Mouse (Mus musculus): Measurements from ENCODE around the gene Pou3f1. TPM values are rescaled to one million over a fixed set of nuclear protein-coding genes. Genes with fewer than 3 reads are reported as not detected.

Pou3f1 gene
- polyA plus RNA-seq, 1 experiment from 2014 or later = 14.8 TPM

DNA sequence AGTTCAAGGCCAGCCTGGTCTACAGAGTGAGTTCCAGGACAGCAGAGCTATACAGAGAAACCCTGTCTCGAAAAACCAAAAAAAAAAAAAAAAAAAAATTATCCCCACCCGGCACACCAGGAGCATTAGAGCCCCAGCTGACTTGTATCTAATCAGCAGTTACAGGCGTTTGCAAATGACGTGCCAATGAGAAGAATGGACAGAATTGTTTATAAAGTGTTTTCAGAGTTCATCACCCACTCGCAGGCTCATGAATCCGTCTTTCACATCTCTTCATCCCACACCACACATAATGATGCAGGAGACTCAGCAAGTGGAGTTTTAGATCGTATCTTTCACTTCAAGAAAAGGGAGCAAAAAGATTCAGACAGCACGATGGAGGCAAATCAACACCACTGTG lies 28.8 kb downstream of the Pou3f1 start:
- H3K9me3 ChIP-seq (replicated peaks; ENCODE audit: control insufficient read depth, low read length) = no peaks in the 10 kb centered on the region
- H3K4me3 ChIP-seq (ENCODE audit: low read depth, low read length) = no peak overlapping the region
- H3K27ac ChIP-seq (ENCODE audit: low read depth, low read length) = no peak overlapping the region
- ATAC-seq (no peak), DNase-seq (ENCODE audit: low spot score) (no peak)
- WGBS = 88% methylated on average over 8 of the region's 8 CpGs
- H3K4me2 ChIP-seq (ENCODE audit: low read length) = no peak overlapping the region
- H3K9ac ChIP-seq (ENCODE audit: low read length) = no peak overlapping the region
- no peaks in the 10 kb centered on the region for H3K4me1 ChIP-seq (ENCODE audit: control insufficient read depth, insufficient read depth, low read length)
- no peaks in the 10 kb centered on the region for H3K27me3 ChIP-seq (replicated peaks; ENCODE audit: control insufficient read depth, insufficient read depth, low read length)
- peaks cover 67% of the 10 kb centered on the region for H3K36me3 ChIP-seq (ENCODE audit: control insufficient read depth, insufficient read depth, low read length)

DNA sequence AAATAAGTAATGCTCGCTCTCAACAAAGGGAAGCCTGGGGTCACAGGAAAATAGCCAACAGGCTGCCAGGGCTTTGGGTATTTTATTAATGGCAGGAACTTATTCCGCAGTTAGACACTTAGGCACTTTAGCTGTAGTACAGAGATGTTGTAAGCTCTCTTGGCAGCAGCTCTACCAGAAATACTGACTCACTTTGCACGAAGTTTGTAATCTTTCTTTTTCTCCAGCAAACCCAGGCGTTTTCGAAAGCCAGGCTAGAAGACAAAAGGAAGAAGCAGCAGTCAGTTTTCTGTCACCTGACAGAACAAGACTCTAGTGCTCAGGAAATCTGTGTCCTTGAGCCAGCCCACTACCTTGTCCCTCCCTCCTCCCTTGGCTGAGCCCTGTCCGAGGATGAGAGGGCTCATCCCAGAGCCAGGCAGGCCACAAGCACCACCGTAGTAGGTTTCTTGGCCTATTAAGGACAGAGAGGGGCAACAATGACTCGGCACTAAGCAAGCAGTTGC lies 29.3 kb downstream of the Pou3f1 start:
- ATAC-seq = no peak
- WGBS = 85% methylated on average over 8 of the region's 8 CpGs
- Histone ChIP-seq H3K27ac (ENCODE audit: low read depth, low read length) (no peak overlapping the region), H3K4me3 (ENCODE audit: low read depth, low read length) (no peak overlapping the region), H3K36me3 (ENCODE audit: control insufficient read depth, insufficient read depth, low read length) (peaks cover 62% of the 10 kb centered on the region), H3K4me1 (ENCODE audit: control insufficient read depth, insufficient read depth, low read length) (no peaks in the 10 kb centered on the region), H3K9me3 (replicated peaks; ENCODE audit: control insufficient read depth, low read length) (no peaks in the 10 kb centered on the region), H3K27me3 (replicated peaks; ENCODE audit: control insufficient read depth, insufficient read depth, low read length) (no peaks in the 10 kb centered on the region), H3K9ac (ENCODE audit: low read length) (no peak overlapping the region), H3K4me2 (ENCODE audit: low read length) (no peak overlapping the region)
- DNase-seq (ENCODE audit: low spot score) = no peak

DNA sequence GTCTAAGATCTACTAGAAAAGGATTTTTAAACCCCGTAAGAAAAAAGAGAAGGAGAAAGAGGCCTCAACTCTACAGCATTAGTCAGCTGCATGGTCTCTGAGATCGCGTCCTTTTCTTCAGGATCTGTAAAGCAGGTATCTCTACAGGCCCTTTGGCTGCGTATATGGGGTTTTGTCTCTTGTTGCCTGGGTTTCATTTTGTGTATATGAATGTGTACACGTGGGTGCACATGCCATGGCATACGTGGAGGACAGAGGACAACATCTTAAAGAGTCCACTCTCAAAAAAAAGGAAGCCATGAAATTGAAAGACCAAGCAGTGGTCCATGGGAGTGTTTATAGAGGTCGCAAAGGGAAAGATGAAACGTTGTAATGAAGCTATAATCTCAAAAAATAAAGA lies 34.8 kb downstream of the Pou3f1 start:
- Histone ChIP-seq H3K4me3 (ENCODE audit: low read depth, low read length) (no peak overlapping the region), H3K36me3 (ENCODE audit: control insufficient read depth, insufficient read depth, low read length) (peaks cover 17% of the 10 kb centered on the region; the same call in 1 of the 2 replicates), H3K9me3 (replicated peaks; ENCODE audit: control insufficient read depth, low read length) (no peaks in the 10 kb centered on the region), H3K4me1 (ENCODE audit: control insufficient read depth, insufficient read depth, low read length) (peaks cover 5% of the 10 kb centered on the region; the same call in 1 of the 2 replicates), H3K27me3 (replicated peaks; ENCODE audit: control insufficient read depth, insufficient read depth, low read length) (no peaks in the 10 kb centered on the region), H3K9ac (ENCODE audit: low read length) (no peak overlapping the region), H3K27ac (ENCODE audit: low read depth, low read length) (no peak overlapping the region), H3K4me2 (ENCODE audit: low read length) (no peak overlapping the region)
- DNase-seq (ENCODE audit: low spot score) (no peak), ATAC-seq (no peak)
- 90% methylated on average over 8 of the region's 8 CpGs for WGBS

DNA sequence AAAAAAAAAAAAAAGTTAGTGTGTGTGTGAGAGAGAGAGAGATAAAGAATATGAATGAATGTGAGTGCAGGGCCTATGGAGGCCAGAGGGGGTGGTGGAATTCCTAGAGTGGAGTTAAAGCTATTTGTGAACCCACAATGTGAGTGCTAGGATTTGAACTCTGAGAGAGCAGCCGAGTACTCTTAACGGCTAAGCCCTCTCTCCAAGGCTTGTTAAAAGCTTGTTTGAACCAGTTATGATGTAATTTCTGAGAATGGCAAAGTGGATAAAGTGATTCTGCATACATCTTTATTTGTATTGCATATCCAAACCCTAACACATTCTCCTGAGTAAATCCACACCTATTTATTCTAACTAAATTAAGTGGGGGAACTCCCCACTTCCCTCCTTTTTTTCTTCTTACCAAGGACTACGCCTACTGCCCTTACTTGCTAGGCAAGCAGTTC lies 35.8 kb downstream of the Pou3f1 start:
- no peak for ATAC-seq
- Histone ChIP-seq H3K4me1 (ENCODE audit: control insufficient read depth, insufficient read depth, low read length) (peaks cover 5% of the 10 kb centered on the region; the same call in 1 of the 2 replicates), H3K9me3 (replicated peaks; ENCODE audit: control insufficient read depth, low read length) (no peaks in the 10 kb centered on the region), H3K9ac (ENCODE audit: low read length) (peak overlapping the region; percentile 87; the same call in 1 of the 2 replicates), H3K27me3 (replicated peaks; ENCODE audit: control insufficient read depth, insufficient read depth, low read length) (no peaks in the 10 kb centered on the region), H3K4me3 (ENCODE audit: low read depth, low read length) (peak overlapping the region; percentile 93), H3K4me2 (ENCODE audit: low read length) (peak overlapping the region; percentile 73), H3K27ac (ENCODE audit: low read depth, low read length) (no peak overlapping the region), H3K36me3 (ENCODE audit: control insufficient read depth, insufficient read depth, low read length) (peaks cover 11% of the 10 kb centered on the region; the same call in 1 of the 2 replicates)
- DNase-seq (ENCODE audit: low spot score) = no peak
- WGBS = 77% methylated on average over 3 of the region's 3 CpGs

DNA sequence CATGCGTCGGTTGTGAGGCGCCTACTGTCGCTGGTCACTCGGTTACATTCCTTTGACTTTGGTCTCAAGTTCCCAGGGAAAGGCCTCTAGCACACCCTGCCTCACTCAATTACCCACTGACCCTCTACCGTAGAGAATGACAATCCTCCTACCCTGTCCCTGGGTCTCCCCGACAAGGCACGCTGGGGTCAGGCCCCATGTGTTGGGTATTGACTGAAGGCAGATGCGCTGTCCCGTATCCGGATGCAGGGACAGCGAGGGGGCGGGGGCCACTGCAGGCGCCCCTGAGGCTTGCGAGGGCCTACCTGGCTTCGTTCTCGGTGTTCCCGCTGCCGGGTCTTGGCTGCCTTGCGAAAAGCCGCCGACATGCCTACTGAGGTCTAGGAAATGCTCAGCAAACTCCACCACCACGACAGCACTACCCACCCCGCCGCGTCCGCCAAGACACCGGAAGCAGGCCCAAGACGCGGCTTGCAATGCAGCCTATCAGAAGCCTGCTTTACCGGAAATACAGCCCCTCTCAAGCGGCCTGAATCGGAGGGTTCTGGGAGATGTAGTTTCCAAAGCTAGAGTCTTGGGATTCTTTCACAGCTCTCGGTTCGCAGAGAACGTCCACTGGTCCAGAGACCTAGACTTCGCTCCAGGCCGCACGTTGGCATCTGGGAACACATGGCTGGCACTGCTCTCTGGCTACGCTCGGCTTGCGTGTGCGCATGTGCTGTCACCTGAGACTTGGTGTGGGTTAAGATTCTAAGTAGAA lies 36.7 kb downstream of the Pou3f1 start, which contains the start of gene Utp11:
Utp11 (minus strand) TSS at position 466 of the 760 bp plus-strand sequence.
- peaks cover 5% of the 10 kb centered on the region; the same call in 1 of the 2 replicates for H3K4me1 ChIP-seq (ENCODE audit: control insufficient read depth, insufficient read depth, low read length)
- peak; percentile 96 for DNase-seq (ENCODE audit: low spot score)
- H3K27ac ChIP-seq (ENCODE audit: low read depth, low read length) = peak within 1 kb of the TSS; percentile 30; the same call in 1 of the 2 replicates
- H3K4me2 ChIP-seq (ENCODE audit: low read length) = peak within 1 kb of the TSS; percentile 73
- H3K4me3 ChIP-seq (ENCODE audit: low read depth, low read length) = peak within 1 kb of the TSS; percentile 93
- under 1% methylated on average over 43 of the region's 43 CpGs for WGBS
- peaks cover 9% of the 10 kb centered on the region; the same call in 1 of the 2 replicates for H3K36me3 ChIP-seq (ENCODE audit: control insufficient read depth, insufficient read depth, low read length)
- no peaks in the 10 kb centered on the region for H3K9me3 ChIP-seq (replicated peaks; ENCODE audit: control insufficient read depth, low read length)
- H3K27me3 ChIP-seq (replicated peaks; ENCODE audit: control insufficient read depth, insufficient read depth, low read length) = no peaks in the 10 kb centered on the region
- ATAC-seq = peak; percentile 99
- H3K9ac ChIP-seq (ENCODE audit: low read length) = peak within 1 kb of the TSS; percentile 87

DNA sequence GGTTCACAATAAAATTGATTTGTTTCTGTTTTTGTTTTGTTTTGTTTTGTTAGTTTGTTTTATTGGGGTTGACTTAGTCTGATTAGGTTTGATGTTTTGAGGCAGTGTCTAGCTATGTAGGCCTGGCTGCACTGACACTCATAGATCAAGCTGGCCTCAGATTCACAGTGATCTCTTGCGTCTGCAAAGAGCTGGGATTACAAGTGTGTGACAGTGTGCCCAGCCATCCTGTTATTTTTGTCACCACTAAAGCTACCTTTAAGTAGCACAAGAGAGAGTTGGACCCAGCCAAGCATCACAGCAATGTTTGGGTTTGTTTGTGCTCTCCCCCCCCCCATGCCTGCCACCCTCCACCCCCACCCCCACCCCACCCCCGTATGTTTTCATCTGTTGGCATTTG lies 38.0 kb downstream of the Pou3f1 start:
- H3K4me3 ChIP-seq (ENCODE audit: low read depth, low read length) = no peak overlapping the region
- H3K4me1 ChIP-seq (ENCODE audit: control insufficient read depth, insufficient read depth, low read length) = peaks cover 5% of the 10 kb centered on the region; the same call in 1 of the 2 replicates
- 0 out of 2 replicates have a peak, but pooled peaks cover 8% of the 10 kb centered on the region for H3K36me3 ChIP-seq (ENCODE audit: control insufficient read depth, insufficient read depth, low read length)
- 84% methylated on average over 2 of the region's 2 CpGs for WGBS
- H3K27ac ChIP-seq (ENCODE audit: low read depth, low read length) = no peak overlapping the region
- no peaks in the 10 kb centered on the region for H3K9me3 ChIP-seq (replicated peaks; ENCODE audit: control insufficient read depth, low read length)
- no peak for DNase-seq (ENCODE audit: low spot score)
- H3K27me3 ChIP-seq (replicated peaks; ENCODE audit: control insufficient read depth, insufficient read depth, low read length) = no peaks in the 10 kb centered on the region
- no peak for ATAC-seq
- H3K4me2 ChIP-seq (ENCODE audit: low read length) = no peak overlapping the region
- H3K9ac ChIP-seq (ENCODE audit: low read length) = no peak overlapping the region

DNA sequence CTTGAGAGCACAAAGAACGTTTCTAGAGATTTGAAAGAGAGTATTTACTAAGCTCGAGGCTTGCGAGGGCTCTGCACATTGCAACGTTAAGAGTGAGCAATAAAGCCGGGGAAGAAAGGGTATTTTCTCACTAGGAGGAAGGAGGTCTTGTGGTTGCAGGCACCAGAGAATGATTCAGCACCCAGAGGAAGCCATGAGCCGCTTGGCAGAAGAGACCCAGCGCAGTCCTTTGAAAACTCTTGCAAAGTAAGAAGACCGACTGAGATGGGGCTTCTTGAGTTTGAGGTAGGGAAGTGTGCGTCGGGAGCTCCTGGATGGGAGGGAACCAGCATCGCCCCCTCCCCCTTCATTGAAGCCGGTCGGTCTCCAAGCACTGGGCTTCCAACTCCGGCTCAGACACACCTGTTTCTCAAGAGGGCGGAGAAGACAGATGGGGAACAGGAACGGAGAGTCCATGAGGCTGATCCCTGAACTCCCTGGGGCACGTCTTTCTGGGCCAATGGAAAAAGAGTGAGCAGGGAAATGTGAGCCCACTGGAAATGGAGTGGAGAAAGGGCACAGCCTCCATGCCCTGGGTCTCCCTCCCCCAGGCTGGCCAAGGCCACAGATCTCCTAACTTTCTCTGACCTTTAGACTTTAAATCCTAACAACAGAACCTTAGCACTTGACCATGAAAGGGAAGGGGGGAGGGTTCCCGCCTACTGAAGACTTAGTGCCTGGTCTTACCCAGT lies 39.3 kb downstream of the Pou3f1 start:
- Histone ChIP-seq H3K9ac (ENCODE audit: low read length) (no peak overlapping the region), H3K27me3 (replicated peaks; ENCODE audit: control insufficient read depth, insufficient read depth, low read length) (0 out of 2 replicates have a peak, but pooled peaks cover 2% of the 10 kb centered on the region), H3K4me3 (ENCODE audit: low read depth, low read length) (no peak overlapping the region), H3K36me3 (ENCODE audit: control insufficient read depth, insufficient read depth, low read length) (0 out of 2 replicates have a peak, but pooled peaks cover 4% of the 10 kb centered on the region), H3K4me2 (ENCODE audit: low read length) (no peak overlapping the region), H3K9me3 (replicated peaks; ENCODE audit: control insufficient read depth, low read length) (no peaks in the 10 kb centered on the region), H3K4me1 (ENCODE audit: control insufficient read depth, insufficient read depth, low read length) (peaks cover 6% of the 10 kb centered on the region), H3K27ac (ENCODE audit: low read depth, low read length) (no peak overlapping the region)
- 15% methylated on average over 18 of the region's 18 CpGs for WGBS
- DNase-seq (ENCODE audit: low spot score) (no peak), ATAC-seq (no peak)

DNA sequence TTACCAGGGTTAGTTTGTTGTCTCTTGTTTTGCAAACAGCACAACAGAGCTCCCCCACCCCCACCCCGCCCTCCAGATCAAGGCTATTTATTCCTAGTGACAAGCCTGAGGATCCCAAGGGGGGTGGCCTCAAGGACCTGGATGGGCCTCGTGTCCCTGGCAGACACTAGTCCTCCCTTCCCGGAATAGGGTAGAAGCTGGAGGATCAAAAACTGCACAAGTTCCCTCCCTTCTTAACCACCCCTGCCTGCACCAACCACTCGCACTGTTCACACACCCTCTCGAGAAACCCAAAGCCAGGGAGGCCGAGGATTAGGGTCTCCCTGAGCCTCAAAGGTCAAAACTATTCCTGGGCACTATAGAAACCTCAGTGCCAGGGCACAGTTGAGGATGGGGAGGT lies 43.2 kb downstream of the Pou3f1 start:
- 11% methylated on average over 6 of the region's 6 CpGs for WGBS
- H3K27ac ChIP-seq (ENCODE audit: low read depth, low read length) = no peak overlapping the region
- H3K9me3 ChIP-seq (replicated peaks; ENCODE audit: control insufficient read depth, low read length) = no peaks in the 10 kb centered on the region
- 0 out of 2 replicates have a peak, but pooled peaks cover 4% of the 10 kb centered on the region for H3K27me3 ChIP-seq (replicated peaks; ENCODE audit: control insufficient read depth, insufficient read depth, low read length)
- H3K36me3 ChIP-seq (ENCODE audit: control insufficient read depth, insufficient read depth, low read length) = no peaks in the 10 kb centered on the region
- no peak for DNase-seq (ENCODE audit: low spot score)
- no peak for ATAC-seq
- H3K4me2 ChIP-seq (ENCODE audit: low read length) = peak overlapping the region; percentile 99
- no peak overlapping the region for H3K9ac ChIP-seq (ENCODE audit: low read length)
- peak overlapping the region; percentile 57; the same call in 1 of the 2 replicates for H3K4me3 ChIP-seq (ENCODE audit: low read depth, low read length)
- H3K4me1 ChIP-seq (ENCODE audit: control insufficient read depth, insufficient read depth, low read length) = peaks cover 20% of the 10 kb centered on the region

Measured in forebrain, embryonic 14.5 days (tissue).